Mouse (Mus musculus) spleen, adult 2 months (tissue): Measurements from ENCODE around the gene Naa25. TPM values are rescaled to one million over a fixed set of nuclear protein-coding genes. Genes with fewer than 3 reads are reported as not detected.
A peak's percentile ranks its signal among the peaks of the same experiment; 100 is the strongest.

Source experiments
- DNase-seq, 2 experiments: peaks; one replicate each; pipeline versions ENCODE4 v3.0.0 to v3.0.0-alpha.2; 2012 to 2021; ENCODE audit warnings: low spot score in 2 of 2, low read depth in 1 of 2
- H3K27ac ChIP-seq: fragments of 200-500 bp; 2 replicates; pipeline ENCODE4 v1.5.1; 2012; ENCODE audit warnings: low read length, inconsistent platforms; ENCODE audit not compliant: insufficient read depth
- H3K27me3 ChIP-seq: fragments of 200-500 bp; 2 replicates; pipeline ENCODE4 v1.6.1; 2012; ENCODE audit warnings: mild to moderate bottlenecking, moderate library complexity, low read length, inconsistent platforms; ENCODE audit not compliant: control insufficient read depth, insufficient read depth
- H3K36me3 ChIP-seq: fragments of 200-500 bp; 2 replicates; pipeline ENCODE4 v1.6.1; 2012; ENCODE audit warnings: mild to moderate bottlenecking, low read length, inconsistent platforms; ENCODE audit not compliant: control insufficient read depth, insufficient read depth
- H3K4me1 ChIP-seq: fragments of 200-500 bp; 2 replicates; pipeline ENCODE4 v1.6.1; 2011; ENCODE audit warnings: inconsistent platforms; ENCODE audit not compliant: control insufficient read depth, insufficient read depth, insufficient read length
- H3K4me3 ChIP-seq: fragments of 200-500 bp; 2 replicates; pipeline ENCODE4 v1.5.1; 2011; ENCODE audit warnings: mild to moderate bottlenecking, inconsistent platforms; ENCODE audit not compliant: insufficient read depth, insufficient read length; ENCODE audit errors: extremely low read depth
- CTCF ChIP-seq: fragments of 200-500 bp; IDR thresholded peaks from 2 replicates; pipeline ENCODE4 v1.5.1; 2011; ENCODE audit warnings: mild to moderate bottlenecking, inconsistent platforms; ENCODE audit not compliant: insufficient read depth, insufficient read length, insufficient replicate concordance; ENCODE audit errors: extremely low read depth
- POLR2A ChIP-seq: fragments of 200-500 bp; IDR thresholded peaks from 2 replicates; pipeline ENCODE4 v1.6.1; 2011; ENCODE audit warnings: low read depth, low read length, inconsistent platforms
- WGBS: fragments of 180-500 bp; shearing (Covaris S2); methylation state at CpG from one replicate; pipeline ENCODE4 v1.1.7; 2018; 5-methylcytosine and 5-hydroxymethylcytosine counted together
- polyA plus RNA-seq: library from polyadenylated mRNA; depleted of rRNA; stranded (reverse); fragments of >200 nt; gene quantifications from 2 replicates; pipeline ENCODE4 v1.2.3, GENCODE M21; 2012

Naa25 gene
- polyA plus RNA-seq, 1 experiment, result 7.5 TPM

DNA sequence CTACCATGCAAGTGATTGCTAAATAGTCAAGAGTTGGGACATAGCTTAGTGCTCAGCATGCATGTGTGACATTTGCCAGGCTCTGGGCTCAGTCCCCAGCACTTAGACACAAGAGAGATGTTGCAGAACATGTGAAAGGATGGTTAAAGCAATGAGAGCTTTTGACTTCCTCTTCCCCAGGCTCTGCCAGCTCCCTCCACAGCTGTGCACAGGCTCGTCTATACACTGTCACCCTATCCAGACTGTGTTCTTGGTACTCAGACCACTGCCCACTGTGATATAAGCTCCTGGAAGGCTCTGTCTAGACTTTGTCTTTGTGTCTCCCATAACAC lies 64.4 kb downstream of the Naa25 start:
- H3K4me3 ChIP-seq, result no peak overlapping the region
- no peaks in the 10 kb centered on the region for H3K36me3 ChIP-seq
- H3K27ac ChIP-seq, result no peak overlapping the region
- no peaks in the 10 kb centered on the region for H3K4me1 ChIP-seq
- WGBS, result 14% methylated on average over 1 of the region's 1 CpGs
- TF ChIP-seq CTCF (no peak), POLR2A (no peak)
- no peaks in the 10 kb centered on the region for H3K27me3 ChIP-seq
- no peak for DNase-seq

DNA sequence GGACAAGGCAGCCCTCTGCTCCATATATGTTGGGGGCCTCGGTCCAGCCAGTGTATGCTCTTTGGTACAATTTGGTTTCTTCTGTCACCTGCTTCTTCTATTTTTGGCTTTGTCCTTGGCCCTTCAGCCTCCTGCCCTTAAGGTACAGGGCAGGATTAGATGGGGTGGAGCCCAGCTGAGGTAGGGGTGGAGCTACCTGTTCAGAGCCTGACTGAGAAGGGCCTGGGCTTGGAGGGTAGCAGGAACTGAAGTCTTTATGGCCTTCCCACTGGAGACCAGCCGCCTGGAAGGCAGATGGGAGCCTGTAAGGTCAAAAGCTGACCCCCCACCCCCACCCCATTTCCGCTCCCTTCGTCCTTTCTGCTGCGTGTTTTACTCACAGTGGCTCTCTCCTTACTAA lies 65.2 kb downstream of the Naa25 start:
- 95% methylated on average over 5 of the region's 5 CpGs for WGBS
- no peak for TF ChIP-seq POLR2A
- TF ChIP-seq CTCF, result no peak
- Histone ChIP-seq H3K27ac (no peak overlapping the region), H3K36me3 (no peaks in the 10 kb centered on the region), H3K27me3 (no peaks in the 10 kb centered on the region), H3K4me3 (no peak overlapping the region), H3K4me1 (no peaks in the 10 kb centered on the region)
- DNase-seq, result no peak

DNA sequence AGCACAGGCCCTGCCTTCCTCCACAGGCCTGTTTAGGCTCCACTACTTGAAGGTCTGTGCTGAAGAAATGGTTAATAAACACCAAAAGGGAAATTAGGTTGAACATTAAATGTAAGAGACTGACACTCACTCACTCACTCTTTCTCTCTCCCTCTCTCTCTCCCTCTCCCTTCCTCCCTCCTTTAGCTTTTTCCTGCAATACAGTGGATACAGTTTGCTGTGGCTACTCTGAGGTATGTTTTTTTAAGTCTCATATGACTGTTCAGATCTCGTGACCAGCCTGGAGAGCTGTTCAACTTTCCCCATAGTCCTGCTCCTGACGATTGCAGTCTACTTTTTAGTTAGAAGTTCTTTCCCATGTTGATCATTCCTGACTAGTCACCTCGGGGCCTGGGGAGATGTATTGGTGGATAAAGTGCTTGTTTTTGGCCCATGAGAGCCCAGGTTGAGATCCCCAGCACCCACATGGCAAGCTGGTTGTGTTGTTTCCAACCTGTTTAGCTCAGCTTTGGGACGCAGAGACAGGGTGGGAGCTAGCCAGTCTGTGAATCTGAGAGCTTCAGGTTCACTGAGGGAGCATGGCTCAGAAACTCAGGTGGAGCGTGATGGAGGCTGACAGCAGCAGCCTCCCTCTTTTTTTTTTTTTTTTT lies 66.0 kb downstream of the Naa25 start:
- DNase-seq, result no peak
- WGBS, result 85% methylated on average over 5 of the region's 5 CpGs

DNA sequence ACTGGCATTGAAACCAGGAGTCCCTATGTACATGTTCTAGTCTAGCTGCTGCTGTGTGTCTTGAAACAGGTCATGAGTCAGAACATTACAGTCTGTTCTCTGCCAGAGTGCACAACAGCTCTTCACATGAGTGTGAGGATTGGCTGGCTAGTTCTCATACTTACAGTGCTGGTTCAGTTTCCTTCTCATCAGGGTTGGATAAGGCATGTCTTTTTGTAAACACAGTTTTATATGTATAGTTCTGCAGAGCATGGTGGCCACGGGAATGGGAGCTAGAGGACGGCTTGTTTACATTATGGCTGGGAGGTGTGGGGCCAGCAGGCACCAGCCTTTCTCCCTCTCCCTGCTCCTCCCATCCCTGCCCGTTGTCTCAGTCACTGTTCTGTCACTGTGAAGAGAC lies 71.8 kb downstream of the Naa25 start:
- no peak for DNase-seq
- TF ChIP-seq CTCF, result no peak
- no peak for TF ChIP-seq POLR2A
- WGBS, result 57% methylated on average over 3 of the region's 3 CpGs
- no peak overlapping the region for H3K27ac ChIP-seq
- H3K4me3 ChIP-seq, result no peak overlapping the region
- no peaks in the 10 kb centered on the region for H3K27me3 ChIP-seq
- H3K36me3 ChIP-seq, result no peaks in the 10 kb centered on the region
- H3K4me1 ChIP-seq, result no peaks in the 10 kb centered on the region

More for the DNA sequence above, 66.0 kb downstream of the Naa25 start:
- no peak overlapping the region for H3K4me3 ChIP-seq
- no peak for TF ChIP-seq CTCF
- no peak for TF ChIP-seq POLR2A
- H3K27ac ChIP-seq, result no peak overlapping the region
- no peaks in the 10 kb centered on the region for H3K27me3 ChIP-seq
- no peaks in the 10 kb centered on the region for H3K36me3 ChIP-seq
- H3K4me1 ChIP-seq, result no peaks in the 10 kb centered on the region

DNA sequence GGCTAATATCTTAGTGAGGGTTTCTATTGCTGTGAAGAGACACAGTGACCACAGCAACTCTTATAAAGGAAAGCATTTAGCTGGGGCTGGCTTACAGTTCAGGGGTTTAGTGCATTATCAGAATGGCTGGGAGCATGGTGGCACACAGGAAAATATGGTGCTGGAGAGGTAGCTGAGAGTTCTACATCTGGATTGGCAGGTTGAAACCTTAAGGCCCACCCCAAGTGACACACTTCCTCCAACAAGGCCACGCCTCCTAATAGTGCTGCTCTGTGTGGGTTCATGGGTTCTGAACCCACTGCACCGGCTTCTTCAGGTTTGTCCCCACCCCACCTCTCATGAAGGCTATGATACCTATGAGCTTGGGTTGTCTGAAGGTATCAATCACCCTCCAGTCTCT lies 74.7 kb downstream of the Naa25 start:
- TF ChIP-seq CTCF (no peak), POLR2A (no peak)
- DNase-seq, result no peak
- H3K36me3 ChIP-seq, result no peaks in the 10 kb centered on the region
- no peaks in the 10 kb centered on the region for H3K4me1 ChIP-seq
- 86% methylated on average over 2 of the region's 2 CpGs for WGBS
- H3K27ac ChIP-seq, result no peak overlapping the region
- no peak overlapping the region for H3K4me3 ChIP-seq
- no peaks in the 10 kb centered on the region for H3K27me3 ChIP-seq

DNA sequence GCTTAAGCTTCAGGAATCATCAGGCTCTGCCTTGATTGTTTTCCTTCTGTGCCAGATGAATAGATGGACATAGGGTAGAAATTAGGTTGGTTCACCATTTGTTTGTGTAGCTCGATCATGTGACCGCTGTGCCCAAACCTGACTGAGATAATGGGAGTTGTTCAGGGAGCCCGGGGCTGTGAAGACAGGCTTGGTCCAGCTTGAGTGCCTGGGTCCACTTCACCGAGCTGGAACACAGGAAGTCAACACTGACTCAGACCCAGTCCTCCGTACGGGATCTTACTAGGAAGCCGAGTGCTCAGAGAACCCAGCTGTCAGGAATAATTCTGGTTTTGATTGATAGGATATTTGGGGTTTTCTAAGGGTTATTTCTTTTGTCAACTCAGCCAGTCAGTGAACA lies 76.9 kb downstream of the Naa25 start:
- Histone ChIP-seq H3K27ac (no peak overlapping the region), H3K36me3 (no peaks in the 10 kb centered on the region), H3K4me3 (no peak overlapping the region), H3K4me1 (no peaks in the 10 kb centered on the region), H3K27me3 (no peaks in the 10 kb centered on the region)
- WGBS, result 86% methylated on average over 7 of the region's 7 CpGs
- TF ChIP-seq CTCF (no peak), POLR2A (no peak)
- no peak for DNase-seq

DNA sequence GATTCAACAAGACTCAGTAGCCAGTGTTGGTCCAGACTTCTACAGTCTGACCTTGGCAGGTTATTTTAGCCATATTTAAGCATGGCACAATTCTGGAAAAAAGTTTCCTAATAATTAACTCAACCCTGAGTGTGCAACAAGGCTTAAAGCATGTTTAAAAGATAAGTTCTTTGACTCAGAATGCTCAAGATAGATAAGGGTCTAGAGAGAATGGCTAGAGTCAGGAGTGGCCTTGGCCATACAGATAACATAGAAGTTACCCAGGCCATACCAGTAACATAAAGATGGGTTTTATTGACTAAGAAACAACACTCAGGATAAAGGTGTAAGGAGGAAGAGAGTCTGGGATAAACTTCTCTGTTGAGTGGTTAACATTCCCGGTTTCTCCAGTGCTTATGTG lies 78.3 kb downstream of the Naa25 start:
- TF ChIP-seq POLR2A (no peak), CTCF (no peak)
- no peaks in the 10 kb centered on the region for H3K4me1 ChIP-seq
- H3K36me3 ChIP-seq, result no peaks in the 10 kb centered on the region
- no peaks in the 10 kb centered on the region for H3K27me3 ChIP-seq
- no peak overlapping the region for H3K4me3 ChIP-seq
- DNase-seq, result no peak
- 80% methylated on average over 1 of the region's 1 CpGs for WGBS
- H3K27ac ChIP-seq, result no peak overlapping the region

DNA sequence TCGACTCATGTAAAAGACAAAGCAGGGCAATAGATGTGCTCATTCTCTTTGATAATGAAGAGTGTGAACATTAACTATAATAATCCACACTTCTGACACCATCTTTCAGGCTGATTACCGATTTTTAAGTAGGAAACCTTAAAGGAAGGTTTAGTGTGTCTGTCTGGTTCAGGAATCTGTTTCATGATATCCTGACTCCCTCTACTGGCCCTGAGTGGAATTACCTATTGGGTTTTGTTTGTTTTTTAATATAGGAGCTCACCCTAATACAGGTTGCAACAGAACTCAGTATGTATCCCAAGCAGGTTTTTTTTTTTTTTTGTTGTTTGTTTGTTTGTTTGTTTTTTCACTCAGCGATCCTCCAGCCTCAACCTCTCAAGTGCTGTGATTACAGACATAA lies 79.9 kb downstream of the Naa25 start:
- Histone ChIP-seq H3K36me3 (no peaks in the 10 kb centered on the region), H3K27ac (no peak overlapping the region), H3K4me1 (no peaks in the 10 kb centered on the region), H3K27me3 (no peaks in the 10 kb centered on the region), H3K4me3 (no peak overlapping the region)
- TF ChIP-seq CTCF (no peak), POLR2A (no peak)
- peak; percentile 25 to 41 for DNase-seq
- 32% methylated on average over 3 of the region's 3 CpGs for WGBS
